Mouse (Mus musculus) brain, embryonic 14.5 days (tissue): ENCODE results near the gene Cgrrf1. TPM values are rescaled to one million over a fixed set of nuclear protein-coding genes. Genes with fewer than 3 reads are reported as not detected.

Experiments used
- DNase-seq: peaks from one replicate; pipeline ENCODE4 v3.0.0-alpha.2; 2011; ENCODE audit warnings: low read depth
- CTCF ChIP-seq: fragments of 200-500 bp; IDR thresholded peaks from 2 replicates; pipeline ENCODE4 v1.5.1; 2012; ENCODE audit warnings: inconsistent platforms, mild to moderate bottlenecking, moderate library complexity, borderline replicate concordance; ENCODE audit not compliant: insufficient read depth, insufficient read length; ENCODE audit errors: extremely low read depth
- POLR2A ChIP-seq: fragments of 200-500 bp; IDR thresholded peaks from 2 replicates; pipeline ENCODE4 v1.6.1; 2012; ENCODE audit warnings: mild to moderate bottlenecking, inconsistent platforms, borderline replicate concordance; ENCODE audit not compliant: poor library complexity, insufficient read depth, insufficient read length, severe bottlenecking; ENCODE audit errors: extremely low read depth
- polyA plus RNA-seq: library from polyadenylated mRNA; depleted of rRNA; stranded (reverse); fragments of >200 nt; gene quantifications from 2 replicates; pipeline ENCODE4 v1.2.3, GENCODE M21; 2012; rRNA removed

The Cgrrf1 gene
- 12.7 and 14.2 TPM in 2 replicates for polyA plus RNA-seq

DNA sequence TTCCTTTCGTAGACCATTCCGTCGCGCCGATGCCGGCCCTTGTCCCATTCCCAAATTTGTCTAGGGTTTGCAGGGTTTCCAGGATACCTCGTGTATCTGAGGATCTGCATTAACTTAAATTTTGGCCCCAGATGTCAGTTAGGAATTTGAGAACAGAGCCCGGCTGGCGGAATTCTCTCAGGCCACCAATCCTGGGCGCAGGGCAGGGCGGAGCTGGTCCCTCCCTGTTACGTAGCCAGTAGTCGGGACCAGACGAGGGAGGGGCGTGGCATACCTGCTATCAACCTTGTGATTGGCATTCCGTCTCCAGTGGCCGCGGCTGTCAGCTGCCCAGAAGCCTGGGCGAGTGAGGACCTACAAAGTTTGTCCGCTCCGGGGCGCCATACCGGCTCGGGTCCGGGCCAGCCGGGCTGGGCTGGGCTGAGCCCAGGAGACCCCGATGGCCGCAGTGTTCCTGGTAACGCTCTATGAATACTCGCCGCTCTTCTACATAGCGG lies at the start of gene Cgrrf1:
Gene Cgrrf1, plus strand, starts transcription at position 289 of the 497 bp plus-strand sequence.
- DNase-seq, result peak; percentile 95
- TF ChIP-seq POLR2A (peak; percentile 55; the same call in 1 of the 2 replicates), CTCF (peak; percentile 28; the same call in 1 of the 2 replicates)

DNA sequence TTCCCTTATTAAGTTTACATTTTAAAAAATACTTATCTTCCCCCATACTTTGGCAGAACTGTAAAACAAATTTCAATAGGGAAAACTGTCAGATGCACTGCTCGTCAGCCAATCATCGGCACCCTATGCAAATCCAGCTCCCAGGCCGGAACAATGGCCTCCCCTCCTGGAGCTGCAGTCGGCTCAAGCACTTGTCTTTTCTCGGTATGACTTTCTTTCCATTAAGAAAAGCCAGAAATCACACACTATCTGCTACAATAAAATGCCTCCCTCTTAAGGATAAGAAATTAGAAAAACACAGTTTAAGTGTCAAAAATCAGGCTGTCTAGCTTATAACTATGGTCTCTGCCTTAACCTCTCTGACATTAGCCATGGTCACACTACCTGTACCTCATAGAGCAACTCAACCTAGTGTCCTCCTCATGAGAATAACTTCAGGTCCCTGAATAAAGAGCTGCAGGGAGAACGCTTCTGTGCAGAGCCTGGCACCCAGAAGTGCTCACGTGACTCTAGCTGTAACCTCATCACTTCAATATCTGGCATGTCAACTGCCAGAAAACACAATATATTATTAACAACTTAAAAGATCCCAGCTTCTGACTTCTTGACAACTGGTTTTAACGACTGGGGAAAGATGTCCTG lies 49.6 kb upstream of the Cgrrf1 start:
- TF ChIP-seq CTCF (no peak), POLR2A (no peak)
- no peak for DNase-seq

DNA sequence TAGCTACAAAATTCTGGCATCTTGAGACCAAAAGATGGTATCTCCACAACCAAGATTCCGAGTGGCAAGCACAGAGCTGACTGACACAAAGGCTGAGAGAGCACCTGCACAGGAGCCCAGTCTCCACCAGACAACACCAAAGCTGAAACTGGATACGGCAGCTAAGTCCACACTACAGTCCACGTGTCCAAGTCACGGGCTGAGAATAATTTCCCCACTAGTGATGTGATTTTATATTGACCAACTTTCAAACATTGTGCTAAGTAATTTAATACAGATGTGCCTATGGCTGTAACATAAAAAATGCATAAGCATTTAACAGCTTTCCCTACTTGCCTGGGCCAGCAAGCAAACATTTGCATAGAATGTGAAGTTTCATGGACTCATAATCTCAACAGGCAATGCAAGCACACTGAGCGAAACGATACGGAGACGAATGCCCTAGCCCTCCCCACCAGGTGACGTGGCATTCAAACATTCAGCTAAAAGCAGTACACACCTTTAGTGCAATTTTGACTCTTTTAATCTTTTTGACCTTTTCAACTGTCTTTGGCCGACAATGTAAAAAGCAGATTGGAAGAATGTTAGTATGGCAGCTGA lies 48.5 kb upstream of the Cgrrf1 start:
- no peak for TF ChIP-seq CTCF
- TF ChIP-seq POLR2A, result no peak

DNA sequence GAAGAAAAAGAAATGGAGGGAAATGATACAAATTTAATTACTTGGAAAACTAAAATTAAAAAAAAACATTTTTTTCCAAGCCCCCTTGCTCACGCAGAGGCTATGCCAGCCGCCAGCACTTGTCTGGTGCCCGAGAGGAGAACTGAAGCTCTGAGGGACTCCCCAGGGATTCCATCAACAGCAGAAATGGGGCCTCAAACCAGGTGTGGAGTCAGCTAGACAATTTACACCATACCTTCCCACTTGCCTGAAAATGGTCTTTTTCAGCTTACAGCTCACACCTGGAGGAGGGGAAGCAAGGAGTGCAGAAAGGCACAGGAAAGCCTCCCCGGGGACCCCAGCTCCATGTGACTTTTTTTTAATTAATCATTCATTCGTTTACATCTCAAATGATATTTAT lies 46.7 kb upstream of the Cgrrf1 start:
- no peak for TF ChIP-seq POLR2A
- no peak for DNase-seq

More for the DNA sequence above, 48.5 kb upstream of the Cgrrf1 start:
- DNase-seq, result no peak

DNA sequence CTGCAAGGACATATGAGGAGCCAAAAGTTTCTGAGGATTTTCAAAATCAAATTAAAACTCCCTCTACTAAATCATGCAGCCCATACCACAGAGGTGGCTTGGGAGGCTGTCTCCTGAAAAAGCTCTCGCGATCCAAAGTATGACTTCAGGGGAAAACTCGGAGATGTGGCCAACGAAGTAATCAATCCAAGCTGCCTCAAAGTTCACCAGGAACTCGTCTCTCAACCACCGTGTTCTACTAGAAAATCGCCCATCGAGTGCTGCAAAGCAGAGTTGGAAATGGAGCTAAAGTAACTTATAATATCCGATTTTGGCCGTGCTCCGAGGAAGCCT lies 44.5 kb upstream of the Cgrrf1 start:
- TF ChIP-seq CTCF (no peak), POLR2A (no peak)
- DNase-seq, result no peak

DNA sequence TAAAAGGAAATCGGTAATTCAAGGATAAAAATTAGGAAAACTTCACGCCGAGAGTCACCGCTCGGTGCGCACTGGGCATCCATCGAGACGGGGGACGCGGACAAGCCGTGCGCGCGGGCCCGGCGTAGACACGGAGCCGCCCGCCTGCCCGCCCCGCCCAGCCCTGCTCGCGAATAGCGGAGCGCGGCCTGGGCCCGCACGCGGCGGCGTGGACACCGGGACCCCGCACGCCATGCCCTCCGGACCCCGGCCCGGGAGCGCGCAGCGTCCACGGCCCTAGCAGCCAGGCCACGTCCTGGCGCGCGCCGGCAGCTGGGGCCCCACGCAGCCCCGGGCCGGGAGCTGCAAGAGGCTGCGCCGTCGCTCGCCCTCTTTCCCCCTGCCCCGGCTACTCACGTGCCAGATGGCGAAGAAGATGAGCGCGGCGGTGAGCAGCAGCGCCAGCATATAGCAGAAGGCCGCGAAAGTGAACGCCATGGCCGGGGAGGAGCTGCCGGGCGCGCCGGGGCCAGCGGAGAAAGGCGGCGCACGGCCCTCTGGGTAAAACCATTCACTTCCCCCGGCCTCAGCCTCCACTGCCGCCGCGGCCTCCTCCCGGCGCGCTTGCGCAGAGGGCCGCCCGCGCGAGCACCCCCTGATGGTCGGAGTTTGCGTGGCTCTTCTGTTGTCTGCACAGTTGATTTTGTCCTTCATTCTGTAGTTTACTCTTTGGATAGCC lies 44.0 kb upstream of the Cgrrf1 start, which contains the start of gene Cnih1:
Gene Cnih1, minus strand, starts transcription at position 625 of the 718 bp plus-strand sequence.
- DNase-seq, result peak; percentile 96
- TF ChIP-seq CTCF (peak; percentile 88), POLR2A (peak; percentile 90)

DNA sequence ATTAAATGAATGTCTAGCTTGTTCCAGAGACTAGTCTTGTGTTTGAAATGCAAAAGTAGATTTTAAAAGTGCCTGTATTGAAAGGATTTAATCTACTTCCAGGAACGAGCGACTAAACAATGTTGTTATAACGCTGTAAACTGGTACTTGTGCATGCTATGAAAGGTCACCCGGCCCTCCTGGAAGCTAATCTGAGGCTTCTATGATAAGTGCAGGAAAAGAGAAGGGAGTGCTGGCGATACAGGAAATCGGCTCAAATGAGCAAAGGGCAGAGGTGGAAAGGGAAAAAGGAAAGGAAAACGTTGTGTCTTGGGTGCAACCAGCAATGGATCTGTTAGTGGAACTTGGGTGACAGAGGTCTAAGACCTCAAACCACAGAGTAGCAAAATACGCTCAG lies 43.4 kb upstream of the Cgrrf1 start:
- TF ChIP-seq CTCF, result no peak
- TF ChIP-seq POLR2A, result no peak
- DNase-seq, result no peak

DNA sequence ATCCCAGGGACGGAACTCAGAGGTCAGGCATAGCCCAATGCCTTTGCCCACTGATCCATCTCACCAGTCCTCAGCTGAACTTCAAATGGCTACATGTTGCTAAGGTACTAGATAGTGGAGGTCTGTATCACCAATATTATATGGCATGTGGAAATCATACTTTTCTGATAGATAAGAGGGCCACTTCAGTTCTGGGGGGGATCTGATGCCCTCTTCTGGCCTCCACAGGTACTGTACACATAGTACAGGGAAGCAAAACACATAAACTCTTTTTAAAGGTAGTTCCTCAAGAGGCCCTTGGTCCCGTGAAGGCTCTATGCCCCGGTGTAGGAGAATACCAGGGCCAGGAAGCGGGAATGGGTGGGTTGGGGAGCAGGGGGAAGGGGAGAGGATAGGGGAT lies 41.6 kb upstream of the Cgrrf1 start:
- no peak for DNase-seq
- TF ChIP-seq CTCF, result peak; percentile 18; the same call in 1 of the 2 replicates
- TF ChIP-seq POLR2A, result no peak

DNA sequence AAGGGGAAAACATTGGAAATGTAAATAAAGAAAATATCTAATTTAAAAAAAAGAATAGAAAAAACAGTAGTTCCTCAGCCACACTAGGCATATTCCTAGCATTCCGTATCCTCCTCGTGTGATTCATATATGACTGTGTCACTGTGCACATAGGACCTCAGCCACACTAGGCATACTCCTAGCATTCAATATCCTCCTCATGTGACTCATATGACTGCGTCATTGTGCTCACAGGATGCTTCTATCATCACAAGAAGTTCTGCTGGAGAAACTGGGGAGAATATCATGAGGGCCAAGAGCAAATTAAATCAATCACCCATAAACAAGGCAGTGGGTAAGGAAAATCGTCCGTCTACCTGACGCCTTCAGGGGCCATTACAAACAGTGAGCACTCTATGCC lies 41.2 kb upstream of the Cgrrf1 start:
- TF ChIP-seq POLR2A (no peak), CTCF (no peak)

DNA sequence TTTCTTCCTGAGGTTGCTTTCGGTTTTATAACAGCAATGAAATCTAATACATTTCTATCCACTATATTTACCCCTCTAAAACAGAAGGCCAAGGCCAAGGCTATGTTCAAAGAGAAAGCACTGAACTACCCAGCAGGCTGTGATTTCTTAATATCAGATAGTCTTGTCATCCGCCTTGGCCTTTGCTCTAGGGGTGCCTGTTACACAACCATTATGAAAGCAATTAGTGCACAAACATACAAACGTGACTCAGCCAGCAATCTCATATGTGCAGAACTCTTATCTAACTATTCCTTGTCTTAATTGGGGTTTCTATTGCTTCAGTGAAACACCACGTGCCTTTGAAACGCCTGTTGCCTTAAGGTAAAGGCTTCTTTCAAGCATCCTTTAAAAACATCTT lies 37.8 kb upstream of the Cgrrf1 start:
- no peak for DNase-seq
- no peak for TF ChIP-seq POLR2A
- TF ChIP-seq CTCF, result no peak

More for the DNA sequence above, 41.2 kb upstream of the Cgrrf1 start:
- DNase-seq, result no peak

DNA sequence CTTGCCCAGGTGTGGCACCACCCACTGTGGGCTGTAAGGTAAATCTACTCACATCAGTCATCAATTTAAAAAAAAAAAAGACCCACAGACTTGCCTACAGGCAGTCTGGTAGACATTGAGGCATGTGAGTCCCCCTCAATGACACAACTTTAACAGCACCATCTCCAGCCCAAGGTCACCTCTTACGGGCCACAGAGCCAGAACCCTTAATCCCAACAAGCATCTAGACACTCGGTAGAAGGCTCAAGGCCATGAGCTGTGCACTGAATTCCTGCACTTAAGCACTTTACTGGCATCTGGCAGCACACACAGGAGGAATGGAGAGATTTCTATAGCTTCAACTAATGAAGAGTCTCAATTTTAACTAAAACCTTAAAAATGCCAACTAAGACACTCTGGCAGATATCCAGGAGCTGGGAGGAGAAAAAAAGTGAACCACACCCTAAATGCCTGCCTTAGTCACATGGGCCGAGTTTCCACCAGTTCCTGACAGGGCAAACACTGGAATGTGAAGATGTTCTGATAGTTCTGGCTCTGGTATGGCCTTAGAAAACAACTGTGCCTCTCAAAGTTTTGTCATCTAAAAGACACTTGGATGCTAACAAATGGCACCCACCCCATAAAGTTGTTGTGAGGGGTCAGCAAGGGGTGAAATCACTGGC lies 31.1 kb upstream of the Cgrrf1 start:
- DNase-seq, result no peak
- no peak for TF ChIP-seq POLR2A
- TF ChIP-seq CTCF, result no peak
